Mouse (Mus musculus): ENCODE results near the gene Arhgef7.

- TF ChIP-seq CTCF (IDR thresholded peaks at IDR 0.05) (no peak), EP300 (IDR thresholded peaks at IDR 0.05) (no peak)
Measured at GRCm38 (mm10) chr8:11808047-11808446, 80.5 kb downstream of the Arhgef7 start.
